Mouse (Mus musculus) heart, adult 2 months (tissue): Measurements from ENCODE around the gene Cux2. TPM values are rescaled to one million over a fixed set of nuclear protein-coding genes. Genes with fewer than 3 reads are reported as not detected.

ENCODE experiments used
- DNase-seq, 2 experiments: peaks; one replicate each; pipeline ENCODE4 v3.0.0; 2021
- H3K27ac ChIP-seq: fragments of 200-600 bp; 2 replicates; pipeline ENCODE4 v1.8.1; 2022
- H3K27me3 ChIP-seq: fragments of 200-500 bp; 2 replicates; pipeline ENCODE4 v1.6.1; 2012; ENCODE audit warnings: mild to moderate bottlenecking, low read length, inconsistent platforms, mixed read lengths; ENCODE audit not compliant: control insufficient read depth, insufficient read depth
- H3K36me3 ChIP-seq: fragments of 200-500 bp; 2 replicates; pipeline ENCODE4 v1.6.1; 2012; ENCODE audit warnings: low read length, inconsistent platforms; ENCODE audit not compliant: control insufficient read depth, insufficient read depth
- H3K4me1 ChIP-seq: fragments of 200-500 bp; 2 replicates; pipeline ENCODE4 v1.6.1; 2011; ENCODE audit warnings: low read length; ENCODE audit not compliant: control insufficient read depth, insufficient read depth
- H3K4me3 ChIP-seq: fragments of 200-600 bp; 2 replicates; pipeline ENCODE4 v1.8.1; 2022
- H3K79me2 ChIP-seq: fragments of 200-500 bp; replicated peaks from 2 replicates; pipeline ENCODE4 v1.6.1; 2012; ENCODE audit warnings: mild to moderate bottlenecking, inconsistent platforms, low read length, moderate library complexity, mixed read lengths; ENCODE audit not compliant: control insufficient read depth, insufficient read depth
- H3K9ac ChIP-seq: fragments of 200-500 bp; 2 replicates; pipeline ENCODE4 v1.6.1; 2012; ENCODE audit warnings: low read depth, mild to moderate bottlenecking, control low read depth, inconsistent platforms, low read length, mixed read lengths
- CTCF ChIP-seq: fragments of 200-600 bp; IDR thresholded peaks from 2 replicates; pipeline ENCODE4 v1.8.1; 2022; ENCODE audit warnings: antibody characterized with exemption, mild to moderate bottlenecking, moderate library complexity
- EP300 ChIP-seq: fragments of 200-500 bp; IDR thresholded peaks from 2 replicates; pipeline ENCODE4 v1.6.1; 2011; ENCODE audit warnings: low read depth, low read length, control low read depth; ENCODE audit not compliant: insufficient read depth
- POLR2A ChIP-seq: fragments of 200-500 bp; IDR thresholded peaks from 2 replicates; pipeline ENCODE4 v1.6.1; 2011; ENCODE audit warnings: mild to moderate bottlenecking, low read depth, low read length, control low read depth; ENCODE audit not compliant: insufficient read depth
- WGBS: fragments of 180-500 bp; shearing (Covaris S2); methylation state at CpG from one replicate; pipeline ENCODE4 v1.1.7; 2018; 5-methylcytosine and 5-hydroxymethylcytosine counted together
- intact Hi-C: fragments of 180-260 bp; cut with DNase I; formaldehyde crosslinking; loops from one replicate; pipeline ENCODE4 v1.15.1; 2025
- polyA plus RNA-seq: library from polyadenylated mRNA; depleted of rRNA; stranded (reverse); fragments of >200 nt; gene quantifications from 2 replicates; pipeline ENCODE4 v1.2.3, GENCODE M21; 2012
- total RNA-seq, 2 experiments: library from RNA; stranded (reverse); gene quantifications; 2 replicates each; pipeline ENCODE4 v1.2.3; 2021

Gene Cux2
- total and polyA plus RNA-seq, 3 experiments, result 11.4 to 18.4 (median 18.1) TPM

DNA sequence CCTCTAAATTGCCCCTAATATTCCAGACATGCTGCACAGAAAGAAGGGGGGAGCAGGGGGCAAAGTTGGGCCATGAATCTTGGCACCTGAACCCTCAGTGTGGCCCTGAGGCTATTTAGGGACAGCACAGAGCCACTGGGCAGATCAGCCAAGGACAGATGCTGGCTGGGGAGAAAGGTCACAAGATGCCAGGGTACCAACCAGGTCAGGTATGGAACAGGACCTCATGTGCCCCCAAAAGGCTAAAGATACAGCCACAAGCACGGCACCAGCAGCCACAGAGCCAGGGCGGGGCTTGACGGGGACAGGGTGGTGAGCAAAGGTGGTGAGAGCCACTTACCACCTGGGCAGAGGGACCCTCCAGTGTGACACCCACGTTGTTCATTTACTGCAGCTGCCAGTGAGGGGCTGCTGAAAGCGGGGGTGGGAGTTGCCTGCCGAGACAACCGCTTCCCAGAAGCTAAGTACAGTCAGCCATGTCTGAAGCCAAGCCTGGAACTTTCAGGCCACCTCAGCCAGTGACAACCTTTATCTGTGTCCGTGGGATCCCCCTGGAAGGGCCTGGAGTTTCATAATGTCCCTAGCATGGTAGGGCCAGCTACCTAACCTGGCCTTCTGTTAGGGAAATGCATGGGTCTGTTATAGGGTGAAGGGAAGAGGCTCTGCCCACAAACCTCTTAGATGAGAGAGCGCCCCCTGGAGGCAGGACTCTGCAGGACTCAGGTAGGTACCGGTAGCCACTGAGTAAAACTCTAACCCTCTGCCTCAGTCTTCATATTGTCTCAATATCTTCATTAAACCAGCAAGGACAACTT is 50.7 kb downstream of the Cux2 start:
- intact Hi-C loops, result loop anchor here (1.0 to 2.0 kb wide), 2 partner anchors 54 to 96 kb away; no protein-coding TSS in a partner anchor
- no peaks in the 10 kb centered on the region for H3K79me2 ChIP-seq
- H3K9ac ChIP-seq, result peak overlapping the region; percentile 42
- H3K27me3 ChIP-seq, result no peaks in the 10 kb centered on the region
- peak overlapping the region; percentile 85 for H3K27ac ChIP-seq
- H3K36me3 ChIP-seq, result no peaks in the 10 kb centered on the region
- H3K4me3 ChIP-seq, result no peak overlapping the region
- H3K4me1 ChIP-seq, result peaks cover 4% of the 10 kb centered on the region; the same call in 1 of the 2 replicates
- DNase-seq, result peak; percentile 77 to 80
- TF ChIP-seq POLR2A (peak; percentile 28), CTCF (peak; percentile 85), EP300 (peak; percentile 92)
- WGBS, result 38% methylated on average over 10 of the region's 10 CpGs

DNA sequence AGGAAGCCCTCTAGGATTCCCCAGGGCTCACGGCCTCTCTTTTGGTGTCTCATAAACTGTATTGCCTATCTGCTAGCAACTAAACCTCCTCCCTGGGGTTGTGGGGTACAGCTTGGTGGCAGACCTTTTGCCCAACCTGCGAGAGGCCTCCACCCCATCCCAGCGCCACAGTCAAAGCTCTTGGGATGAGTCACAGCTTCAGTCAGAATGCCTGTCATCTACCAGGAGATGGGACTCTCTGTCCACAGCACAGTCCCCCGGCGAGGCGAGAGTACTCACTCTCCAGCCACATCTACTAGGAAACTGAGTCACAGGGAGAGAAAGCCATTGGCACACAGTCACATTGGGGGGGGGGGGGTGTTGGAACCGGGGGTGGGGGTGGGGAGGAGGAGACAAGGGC is 51.6 kb downstream of the Cux2 start:
- Histone ChIP-seq H3K27me3 (no peaks in the 10 kb centered on the region), H3K79me2 (no peaks in the 10 kb centered on the region), H3K36me3 (no peaks in the 10 kb centered on the region), H3K27ac (peak overlapping the region; percentile 85), H3K9ac (no peak overlapping the region), H3K4me1 (peaks cover 4% of the 10 kb centered on the region; the same call in 1 of the 2 replicates), H3K4me3 (no peak overlapping the region)
- intact Hi-C loops, result loop anchor here (2.0 kb wide), 1 partner anchor 97 kb away; no protein-coding TSS in a partner anchor
- no peak for DNase-seq
- WGBS, result 76% methylated on average over 6 of the region's 7 CpGs
- TF ChIP-seq CTCF, result no peak
- TF ChIP-seq POLR2A, result no peak
- TF ChIP-seq EP300, result no peak

DNA sequence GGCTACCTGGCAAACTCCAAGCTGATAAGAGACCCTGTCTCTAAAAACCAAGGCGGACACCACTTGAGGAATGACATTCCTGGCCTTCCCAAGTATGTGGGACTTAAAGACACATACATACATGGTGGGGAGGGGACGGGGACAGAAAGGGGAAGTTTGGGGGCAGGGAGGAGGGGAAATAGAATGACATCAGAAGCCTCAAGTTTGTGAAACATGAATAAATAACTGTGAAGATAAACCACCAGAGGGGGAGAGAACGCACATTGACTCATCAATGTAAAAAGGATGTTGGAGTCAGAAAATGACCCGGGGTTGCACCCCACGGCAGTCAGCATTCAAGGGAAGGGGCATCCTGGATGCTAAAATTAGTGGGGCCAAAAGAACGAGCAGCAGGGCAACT is 53.2 kb downstream of the Cux2 start:
- Histone ChIP-seq H3K79me2 (no peaks in the 10 kb centered on the region), H3K27me3 (no peaks in the 10 kb centered on the region), H3K27ac (no peak overlapping the region), H3K36me3 (no peaks in the 10 kb centered on the region), H3K9ac (no peak overlapping the region), H3K4me1 (peaks cover 4% of the 10 kb centered on the region; the same call in 1 of the 2 replicates), H3K4me3 (no peak overlapping the region)
- DNase-seq, result no peak
- 44% methylated on average over 6 of the region's 6 CpGs for WGBS
- intact Hi-C loops, result no loop called here
- TF ChIP-seq POLR2A (no peak), CTCF (no peak), EP300 (no peak)

DNA sequence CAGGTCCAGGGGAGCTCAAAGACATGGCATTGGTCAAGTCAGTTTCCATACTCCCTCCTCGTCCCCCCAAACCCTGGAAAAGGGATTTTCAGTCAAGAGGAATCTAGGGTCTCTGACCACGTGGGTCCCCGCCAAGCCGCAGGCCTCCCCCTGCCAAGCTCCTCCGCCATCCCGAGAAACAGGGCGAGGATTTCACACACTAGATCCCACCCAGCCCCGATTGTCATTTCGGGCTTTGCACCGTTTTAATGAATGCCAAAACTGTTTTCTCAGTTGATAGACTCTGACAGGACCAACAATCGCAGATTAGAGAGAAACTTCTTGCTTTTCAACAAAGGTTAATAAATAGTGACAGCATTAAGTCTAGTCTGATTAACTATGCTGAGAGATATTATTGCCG is 55.1 kb downstream of the Cux2 start:
- H3K4me1 ChIP-seq, result no peaks in the 10 kb centered on the region; the same call in 1 of the 2 replicates
- WGBS, result 85% methylated on average over 12 of the region's 12 CpGs
- TF ChIP-seq CTCF, result no peak
- no peak for TF ChIP-seq POLR2A
- TF ChIP-seq EP300, result no peak
- H3K4me3 ChIP-seq, result no peak overlapping the region
- H3K36me3 ChIP-seq, result no peaks in the 10 kb centered on the region
- no peak overlapping the region for H3K27ac ChIP-seq
- intact Hi-C loops, result no loop called here
- no peak for DNase-seq
- no peaks in the 10 kb centered on the region for H3K27me3 ChIP-seq
- H3K79me2 ChIP-seq, result no peaks in the 10 kb centered on the region
- H3K9ac ChIP-seq, result no peak overlapping the region

DNA sequence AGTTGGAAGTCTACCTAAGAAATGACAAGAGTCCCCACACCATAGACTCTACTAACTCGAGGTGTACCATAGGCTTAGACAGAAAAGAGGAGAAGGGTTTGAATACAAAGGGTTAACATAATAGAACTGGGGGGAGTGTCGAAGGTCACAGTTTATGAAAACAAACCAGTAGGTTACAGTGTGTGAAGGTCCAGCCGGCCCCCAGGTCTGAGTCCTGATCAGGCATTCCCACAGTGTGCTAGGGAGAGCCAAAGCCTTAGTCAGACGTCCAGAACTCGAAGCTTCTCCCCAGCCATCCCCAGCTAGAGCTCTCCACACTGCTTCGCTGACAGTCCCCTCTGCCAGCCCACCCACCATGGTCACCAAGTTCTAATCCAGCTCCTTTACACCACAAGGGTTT is 58.0 kb downstream of the Cux2 start:
- Histone ChIP-seq H3K27me3 (no peaks in the 10 kb centered on the region), H3K4me1 (no peaks in the 10 kb centered on the region), H3K36me3 (no peaks in the 10 kb centered on the region), H3K27ac (no peak overlapping the region), H3K79me2 (no peaks in the 10 kb centered on the region), H3K4me3 (no peak overlapping the region), H3K9ac (no peak overlapping the region)
- no peak for TF ChIP-seq POLR2A
- TF ChIP-seq CTCF, result no peak
- no peak for TF ChIP-seq EP300
- WGBS, result 63% methylated on average over 6 of the region's 6 CpGs
- DNase-seq, result no peak
- intact Hi-C loops, result no loop called here

DNA sequence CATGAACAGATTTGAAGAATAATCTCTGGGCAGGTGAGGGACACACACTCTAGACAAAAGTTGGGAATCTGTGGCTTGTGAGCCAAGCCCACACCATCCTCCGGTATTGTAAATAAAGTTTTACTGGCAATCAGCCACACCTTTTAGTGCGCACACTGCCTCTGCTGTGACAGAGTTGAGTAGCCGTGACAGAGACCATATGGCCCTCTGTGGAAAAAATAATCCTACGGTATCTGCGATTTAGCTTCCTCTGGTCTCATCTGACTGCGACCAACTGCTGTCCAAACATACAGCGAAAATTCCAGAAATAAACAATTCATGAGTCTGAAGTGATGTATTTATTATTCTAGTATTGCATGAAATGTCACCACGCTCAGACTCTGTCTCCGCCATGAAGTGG is 64.0 kb downstream of the Cux2 start:
- TF ChIP-seq POLR2A, result no peak
- no peak for TF ChIP-seq CTCF
- TF ChIP-seq EP300, result no peak
- Histone ChIP-seq H3K4me3 (no peak overlapping the region), H3K79me2 (no peaks in the 10 kb centered on the region), H3K4me1 (no peaks in the 10 kb centered on the region; the same call in 1 of the 2 replicates), H3K27me3 (no peaks in the 10 kb centered on the region), H3K27ac (no peak overlapping the region; the same call in 1 of the 2 replicates), H3K9ac (no peak overlapping the region), H3K36me3 (no peaks in the 10 kb centered on the region)
- 30% methylated on average over 9 of the region's 9 CpGs for WGBS
- DNase-seq, result no peak
- intact Hi-C loops, result no loop called here
